Mouse (Mus musculus): ENCODE data around the gene Rassf3.
A peak's percentile ranks its signal among the peaks of the same experiment; 100 is the strongest.

Rassf3 gene

GRCm38 (mm10) chr10:121368783-121369465 is 107.2 kb downstream of the Rassf3 start:
- DNase-seq (ENCODE audit: extremely low spot score, low spot score): no peak

- DNase-seq (ENCODE audit: extremely low spot score, low spot score): no peak
Measured at GRCm38 (mm10) chr10:121367780-121368179, 108.4 kb downstream of the Rassf3 start.

- no peak for DNase-seq (ENCODE audit: extremely low spot score, low spot score)
Measured at GRCm38 (mm10) chr10:121367271-121367670, 108.9 kb downstream of the Rassf3 start.

- DNase-seq (ENCODE audit: extremely low spot score, low spot score): no peak
Measured at GRCm38 (mm10) chr10:121365781-121366272, 110.3 kb downstream of the Rassf3 start.

GRCm38 (mm10) chr10:121364801-121365564 is 111.2 kb downstream of the Rassf3 start, which contains the start of gene Gns:
Gene Gns, plus strand, starts transcription at chr10:121365090.
- peak; percentile 100 for DNase-seq (ENCODE audit: extremely low spot score, low spot score)

GRCm38 (mm10) chr10:121364306-121364705 is 111.8 kb downstream of the Rassf3 start:
- no peak for DNase-seq (ENCODE audit: extremely low spot score, low spot score)

- no peak for DNase-seq (ENCODE audit: extremely low spot score, low spot score)
Measured at GRCm38 (mm10) chr10:121363201-121363600, 112.9 kb downstream of the Rassf3 start.

- DNase-seq (ENCODE audit: extremely low spot score, low spot score): no peak
Measured at GRCm38 (mm10) chr10:121360358-121360757, 115.8 kb downstream of the Rassf3 start.
